Mouse (Mus musculus) E14TG2a.4 (cell line): Measurements from ENCODE around the gene Psen2.
A peak's percentile ranks its signal among the peaks of the same experiment; 100 is the strongest.

Experiments used
- H3K27me3 ChIP-seq: 2 replicates; pipeline ENCODE4 v1.6.1; 2014; ENCODE audit warnings: low read length, control low read depth; ENCODE audit not compliant: insufficient read depth
- H3K36me3 ChIP-seq: 2 replicates; pipeline ENCODE4 v1.6.1; 2014; ENCODE audit warnings: low read length, control low read depth; ENCODE audit not compliant: insufficient read depth
- H3K4me1 ChIP-seq: replicated peaks from 2 replicates; pipeline ENCODE4 v1.6.1; 2014; ENCODE audit warnings: low read depth, low read length, control low read depth
- H3K4me3 ChIP-seq: replicated peaks from 2 replicates; pipeline ENCODE4 v1.5.1; 2014; ENCODE audit warnings: mild to moderate bottlenecking, low read length
- H3K9me3 ChIP-seq: 2 replicates; pipeline ENCODE4 v1.6.1; 2014; ENCODE audit warnings: low read length, control low read depth
- CTCF ChIP-seq: conservative IDR thresholded peaks from 2 replicates; pipeline ENCODE4 v1.5.1; 2014; ENCODE audit warnings: low read length
- NANOG ChIP-seq: IDR thresholded peaks from 2 replicates; pipeline ENCODE4 v1.6.1; 2014; ENCODE audit warnings: borderline replicate concordance, low read length, mixed read lengths
- POU5F1 ChIP-seq: IDR thresholded peaks from 2 replicates; pipeline ENCODE4 v1.6.1; 2014; ENCODE audit warnings: low read length, borderline replicate concordance

Psen2 gene

GRCm38 (mm10) chr1:180248593-180249146 lies 14.6 kb downstream of the Psen2 start:
- H3K4me1 ChIP-seq = peaks cover 21% of the 10 kb centered on the region
- TF ChIP-seq CTCF (no peak), POU5F1 (no peak), NANOG (no peak)
- no peaks in the 10 kb centered on the region for H3K36me3 ChIP-seq
- H3K9me3 ChIP-seq = no peaks in the 10 kb centered on the region
- peaks cover 2% of the 10 kb centered on the region; the same call in 1 of the 2 replicates for H3K27me3 ChIP-seq
- H3K4me3 ChIP-seq = no peak overlapping the region

- H3K9me3 ChIP-seq = no peaks in the 10 kb centered on the region
- H3K27me3 ChIP-seq = peaks cover 2% of the 10 kb centered on the region; the same call in 1 of the 2 replicates
- TF ChIP-seq POU5F1 = no peak
- no peak for TF ChIP-seq NANOG
- no peak for TF ChIP-seq CTCF
- no peaks in the 10 kb centered on the region for H3K36me3 ChIP-seq
- peaks cover 21% of the 10 kb centered on the region for H3K4me1 ChIP-seq
- H3K4me3 ChIP-seq = no peak overlapping the region
These were observed 15.3 kb downstream of the Psen2 start for GRCm38 (mm10) chr1:180247901-180248300.

GRCm38 (mm10) chr1:180245741-180246507 lies 17.3 kb downstream of the Psen2 start:
- H3K27me3 ChIP-seq = no peaks in the 10 kb centered on the region
- H3K4me3 ChIP-seq = no peak overlapping the region
- no peaks in the 10 kb centered on the region for H3K9me3 ChIP-seq
- H3K36me3 ChIP-seq = no peaks in the 10 kb centered on the region
- no peak for TF ChIP-seq POU5F1
- TF ChIP-seq NANOG = no peak
- no peak for TF ChIP-seq CTCF
- peaks cover 13% of the 10 kb centered on the region for H3K4me1 ChIP-seq

GRCm38 (mm10) chr1:180231729-180232128 lies 31.5 kb downstream of the Psen2 start:
- no peak overlapping the region for H3K4me3 ChIP-seq
- peaks cover 16% of the 10 kb centered on the region for H3K4me1 ChIP-seq
- no peaks in the 10 kb centered on the region for H3K36me3 ChIP-seq
- peaks cover 4% of the 10 kb centered on the region for H3K9me3 ChIP-seq
- H3K27me3 ChIP-seq = no peaks in the 10 kb centered on the region
- TF ChIP-seq POU5F1 (no peak), NANOG (no peak), CTCF (no peak)

- Histone ChIP-seq H3K27me3 (no peaks in the 10 kb centered on the region), H3K9me3 (peaks cover 4% of the 10 kb centered on the region), H3K36me3 (no peaks in the 10 kb centered on the region), H3K4me1 (peaks cover 27% of the 10 kb centered on the region), H3K4me3 (no peak overlapping the region)
- TF ChIP-seq CTCF (peak; percentile 83), POU5F1 (no peak), NANOG (no peak)
These were observed 32.7 kb downstream of the Psen2 start for GRCm38 (mm10) chr1:180230580-180230979.

- no peak overlapping the region for H3K4me3 ChIP-seq
- H3K4me1 ChIP-seq = peaks cover 33% of the 10 kb centered on the region
- TF ChIP-seq POU5F1 (no peak), CTCF (no peak), NANOG (no peak)
- H3K27me3 ChIP-seq = no peaks in the 10 kb centered on the region
- peaks cover 4% of the 10 kb centered on the region for H3K9me3 ChIP-seq
- H3K36me3 ChIP-seq = no peaks in the 10 kb centered on the region
These were observed 33.3 kb downstream of the Psen2 start for GRCm38 (mm10) chr1:180229906-180230305.

GRCm38 (mm10) chr1:180228854-180229253 lies 34.4 kb downstream of the Psen2 start:
- Histone ChIP-seq H3K9me3 (peaks cover 4% of the 10 kb centered on the region), H3K36me3 (no peaks in the 10 kb centered on the region), H3K4me1 (peaks cover 29% of the 10 kb centered on the region), H3K27me3 (0 out of 2 replicates have a peak, but pooled peaks cover 3% of the 10 kb centered on the region), H3K4me3 (no peak overlapping the region)
- TF ChIP-seq POU5F1 (no peak), CTCF (no peak), NANOG (no peak)

- Histone ChIP-seq H3K9me3 (peaks cover 4% of the 10 kb centered on the region), H3K4me3 (peak overlapping the region; percentile 71), H3K27me3 (peaks cover 6% of the 10 kb centered on the region; the same call in 1 of the 2 replicates), H3K36me3 (no peaks in the 10 kb centered on the region), H3K4me1 (peaks cover 28% of the 10 kb centered on the region)
- TF ChIP-seq CTCF = no peak
- no peak for TF ChIP-seq POU5F1
- no peak for TF ChIP-seq NANOG
These were observed 36.5 kb downstream of the Psen2 start for GRCm38 (mm10) chr1:180226766-180227165.
